Mouse (Mus musculus): ENCODE measurements around the gene Ptpro. TPM values are rescaled to one million over a fixed set of nuclear protein-coding genes. Genes with fewer than 3 reads are reported as not detected.

Gene Ptpro
- polyA plus RNA-seq, 1 experiment from 2014 or later = 4.5 TPM

- Histone ChIP-seq H3K27me3 (ENCODE audit: control insufficient read depth, insufficient read depth, low read length) (no peaks in the 10 kb centered on the region), H3K9ac (replicated peaks; ENCODE audit: low read length) (no peak overlapping the region), H3K4me3 (ENCODE audit: low read depth, low read length) (no peak overlapping the region), H3K4me1 (ENCODE audit: control insufficient read depth, insufficient read depth, low read length) (no peaks in the 10 kb centered on the region), H3K9me3 (replicated peaks; ENCODE audit: control insufficient read depth, low read length) (no peaks in the 10 kb centered on the region), H3K36me3 (replicated peaks; ENCODE audit: control insufficient read depth, insufficient read depth, low read depth, low read length) (no peaks in the 10 kb centered on the region), H3K4me2 (ENCODE audit: low read depth, low read length) (no peak overlapping the region), H3K27ac (replicated peaks; ENCODE audit: low read depth, low read length) (no peak overlapping the region)
- 17% methylated on average over 6 of the region's 6 CpGs for WGBS
- no peak for ATAC-seq (replicated peaks; ENCODE audit: insufficient number of reproducible peaks, low FRiP score, low TSS enrichment, low read depth)
- DNase-seq (ENCODE audit: low spot score) = peak; percentile 32
Observed at GRCm38 (mm10) chr6:137487443-137487842, 235.3 kb downstream of the Ptpro start.

- no peak overlapping the region for H3K4me3 ChIP-seq (ENCODE audit: low read depth, low read length)
- no peak overlapping the region for H3K9ac ChIP-seq (replicated peaks; ENCODE audit: low read length)
- no peaks in the 10 kb centered on the region for H3K36me3 ChIP-seq (replicated peaks; ENCODE audit: control insufficient read depth, insufficient read depth, low read depth, low read length)
- no peaks in the 10 kb centered on the region for H3K9me3 ChIP-seq (replicated peaks; ENCODE audit: control insufficient read depth, low read length)
- no peaks in the 10 kb centered on the region for H3K27me3 ChIP-seq (ENCODE audit: control insufficient read depth, insufficient read depth, low read length)
- H3K4me2 ChIP-seq (ENCODE audit: low read depth, low read length) = no peak overlapping the region
- H3K27ac ChIP-seq (replicated peaks; ENCODE audit: low read depth, low read length) = no peak overlapping the region
- no peaks in the 10 kb centered on the region for H3K4me1 ChIP-seq (ENCODE audit: control insufficient read depth, insufficient read depth, low read length)
- WGBS = 94% methylated on average over 14 of the region's 14 CpGs
- DNase-seq (ENCODE audit: low spot score) (no peak), ATAC-seq (replicated peaks; ENCODE audit: insufficient number of reproducible peaks, low FRiP score, low TSS enrichment, low read depth) (no peak)
Observed at GRCm38 (mm10) chr6:137490115-137490514, 238.0 kb downstream of the Ptpro start.

GRCm38 (mm10) chr6:137491659-137492058 is 239.5 kb downstream of the Ptpro start:
- no peaks in the 10 kb centered on the region for H3K27me3 ChIP-seq (ENCODE audit: control insufficient read depth, insufficient read depth, low read length)
- WGBS = 67% methylated on average over 2 of the region's 2 CpGs
- H3K27ac ChIP-seq (replicated peaks; ENCODE audit: low read depth, low read length) = no peak overlapping the region
- no peak overlapping the region for H3K4me2 ChIP-seq (ENCODE audit: low read depth, low read length)
- no peaks in the 10 kb centered on the region for H3K9me3 ChIP-seq (replicated peaks; ENCODE audit: control insufficient read depth, low read length)
- no peaks in the 10 kb centered on the region for H3K4me1 ChIP-seq (ENCODE audit: control insufficient read depth, insufficient read depth, low read length)
- H3K9ac ChIP-seq (replicated peaks; ENCODE audit: low read length) = no peak overlapping the region
- no peak overlapping the region for H3K4me3 ChIP-seq (ENCODE audit: low read depth, low read length)
- DNase-seq (ENCODE audit: low spot score) (no peak), ATAC-seq (replicated peaks; ENCODE audit: insufficient number of reproducible peaks, low FRiP score, low TSS enrichment, low read depth) (no peak)
- no peaks in the 10 kb centered on the region for H3K36me3 ChIP-seq (replicated peaks; ENCODE audit: control insufficient read depth, insufficient read depth, low read depth, low read length)

GRCm38 (mm10) chr6:137492582-137492981 is 240.5 kb downstream of the Ptpro start:
- Histone ChIP-seq H3K27me3 (ENCODE audit: control insufficient read depth, insufficient read depth, low read length) (no peaks in the 10 kb centered on the region), H3K36me3 (replicated peaks; ENCODE audit: control insufficient read depth, insufficient read depth, low read depth, low read length) (no peaks in the 10 kb centered on the region), H3K9me3 (replicated peaks; ENCODE audit: control insufficient read depth, low read length) (no peaks in the 10 kb centered on the region), H3K4me1 (ENCODE audit: control insufficient read depth, insufficient read depth, low read length) (no peaks in the 10 kb centered on the region), H3K4me3 (ENCODE audit: low read depth, low read length) (no peak overlapping the region), H3K27ac (replicated peaks; ENCODE audit: low read depth, low read length) (no peak overlapping the region), H3K9ac (replicated peaks; ENCODE audit: low read length) (no peak overlapping the region), H3K4me2 (ENCODE audit: low read depth, low read length) (no peak overlapping the region)
- DNase-seq (ENCODE audit: low spot score) (no peak), ATAC-seq (replicated peaks; ENCODE audit: insufficient number of reproducible peaks, low FRiP score, low TSS enrichment, low read depth) (no peak)
- WGBS = 88% methylated on average over 4 of the region's 4 CpGs

- Histone ChIP-seq H3K27me3 (ENCODE audit: control insufficient read depth, insufficient read depth, low read length) (no peaks in the 10 kb centered on the region), H3K9me3 (replicated peaks; ENCODE audit: control insufficient read depth, low read length) (no peaks in the 10 kb centered on the region), H3K27ac (replicated peaks; ENCODE audit: low read depth, low read length) (no peak overlapping the region), H3K4me2 (ENCODE audit: low read depth, low read length) (no peak overlapping the region), H3K4me1 (ENCODE audit: control insufficient read depth, insufficient read depth, low read length) (no peaks in the 10 kb centered on the region), H3K4me3 (ENCODE audit: low read depth, low read length) (no peak overlapping the region), H3K36me3 (replicated peaks; ENCODE audit: control insufficient read depth, insufficient read depth, low read depth, low read length) (no peaks in the 10 kb centered on the region), H3K9ac (replicated peaks; ENCODE audit: low read length) (no peak overlapping the region)
- 86% methylated on average over 17 of the region's 17 CpGs for WGBS
- ATAC-seq (replicated peaks; ENCODE audit: insufficient number of reproducible peaks, low FRiP score, low TSS enrichment, low read depth) = no peak
- DNase-seq (ENCODE audit: low spot score) = no peak
Observed at GRCm38 (mm10) chr6:137493211-137494135, 241.4 kb downstream of the Ptpro start.

- H3K4me3 ChIP-seq (ENCODE audit: low read depth, low read length) = no peak overlapping the region
- H3K27ac ChIP-seq (replicated peaks; ENCODE audit: low read depth, low read length) = no peak overlapping the region
- H3K9me3 ChIP-seq (replicated peaks; ENCODE audit: control insufficient read depth, low read length) = no peaks in the 10 kb centered on the region
- ATAC-seq (replicated peaks; ENCODE audit: insufficient number of reproducible peaks, low FRiP score, low TSS enrichment, low read depth) (no peak), DNase-seq (ENCODE audit: low spot score) (no peak)
- H3K36me3 ChIP-seq (replicated peaks; ENCODE audit: control insufficient read depth, insufficient read depth, low read depth, low read length) = no peaks in the 10 kb centered on the region
- H3K9ac ChIP-seq (replicated peaks; ENCODE audit: low read length) = no peak overlapping the region
- H3K4me1 ChIP-seq (ENCODE audit: control insufficient read depth, insufficient read depth, low read length) = no peaks in the 10 kb centered on the region
- no peaks in the 10 kb centered on the region for H3K27me3 ChIP-seq (ENCODE audit: control insufficient read depth, insufficient read depth, low read length)
- H3K4me2 ChIP-seq (ENCODE audit: low read depth, low read length) = no peak overlapping the region
Observed at GRCm38 (mm10) chr6:137494136-137494475, 242.0 kb downstream of the Ptpro start.

- Histone ChIP-seq H3K36me3 (replicated peaks; ENCODE audit: control insufficient read depth, insufficient read depth, low read depth, low read length) (no peaks in the 10 kb centered on the region), H3K9ac (replicated peaks; ENCODE audit: low read length) (no peak overlapping the region), H3K27me3 (ENCODE audit: control insufficient read depth, insufficient read depth, low read length) (no peaks in the 10 kb centered on the region), H3K4me3 (ENCODE audit: low read depth, low read length) (no peak overlapping the region), H3K4me1 (ENCODE audit: control insufficient read depth, insufficient read depth, low read length) (no peaks in the 10 kb centered on the region), H3K4me2 (ENCODE audit: low read depth, low read length) (no peak overlapping the region), H3K9me3 (replicated peaks; ENCODE audit: control insufficient read depth, low read length) (no peaks in the 10 kb centered on the region), H3K27ac (replicated peaks; ENCODE audit: low read depth, low read length) (no peak overlapping the region)
- 23% methylated on average over 1 of the region's 1 CpGs for WGBS
- ATAC-seq (replicated peaks; ENCODE audit: insufficient number of reproducible peaks, low FRiP score, low TSS enrichment, low read depth) (no peak), DNase-seq (ENCODE audit: low spot score) (no peak)
Observed at GRCm38 (mm10) chr6:137494801-137495200, 242.7 kb downstream of the Ptpro start.

- ATAC-seq (replicated peaks; ENCODE audit: insufficient number of reproducible peaks, low FRiP score, low TSS enrichment, low read depth) = no peak
- no peaks in the 10 kb centered on the region for H3K9me3 ChIP-seq (replicated peaks; ENCODE audit: control insufficient read depth, low read length)
- 82% methylated on average over 6 of the region's 6 CpGs for WGBS
- no peak overlapping the region for H3K4me2 ChIP-seq (ENCODE audit: low read depth, low read length)
- DNase-seq (ENCODE audit: low spot score) = no peak
- H3K36me3 ChIP-seq (replicated peaks; ENCODE audit: control insufficient read depth, insufficient read depth, low read depth, low read length) = no peaks in the 10 kb centered on the region
- no peak overlapping the region for H3K4me3 ChIP-seq (ENCODE audit: low read depth, low read length)
- H3K27ac ChIP-seq (replicated peaks; ENCODE audit: low read depth, low read length) = no peak overlapping the region
- no peaks in the 10 kb centered on the region for H3K27me3 ChIP-seq (ENCODE audit: control insufficient read depth, insufficient read depth, low read length)
- no peaks in the 10 kb centered on the region for H3K4me1 ChIP-seq (ENCODE audit: control insufficient read depth, insufficient read depth, low read length)
- H3K9ac ChIP-seq (replicated peaks; ENCODE audit: low read length) = no peak overlapping the region
Observed at GRCm38 (mm10) chr6:137495233-137495632, 243.1 kb downstream of the Ptpro start.

Data from embryonic facial prominence, embryonic 11.5 days (tissue).